Mouse (Mus musculus): ENCODE data around the gene Sprr2h.

Gene Sprr2h

GRCm38 (mm10) chr3:92385385-92385784 lies at the start of gene Sprr2h:
Gene Sprr2h (plus strand): TSS chr3:92385685.
- no peak for DNase-seq (ENCODE audit: low spot score in 2 of 2)

- no peak for DNase-seq (ENCODE audit: low spot score in 2 of 2)
Observed at GRCm38 (mm10) chr3:92336278-92336677, 49.2 kb upstream of the Sprr2h start.

- DNase-seq (ENCODE audit: low spot score in 2 of 2) = no peak
Observed at GRCm38 (mm10) chr3:92338840-92339239, 46.6 kb upstream of the Sprr2h start, which contains the start of gene Sprr2d. Gene Sprr2d (plus strand): TSS chr3:92339140.

- DNase-seq (ENCODE audit: low spot score in 2 of 2) = no peak
Observed at GRCm38 (mm10) chr3:92351843-92352242, 33.6 kb upstream of the Sprr2h start, which contains the start of gene Sprr2e. Gene Sprr2e (plus strand): TSS chr3:92352143.

- DNase-seq (ENCODE audit: low spot score in 2 of 2) = no peak
Observed at GRCm38 (mm10) chr3:92361619-92362018, 23.9 kb upstream of the Sprr2h start.

- no peak for DNase-seq (ENCODE audit: low spot score in 2 of 2)
Observed at GRCm38 (mm10) chr3:92364887-92365286, 20.6 kb upstream of the Sprr2h start, which contains the start of gene Sprr2f. Gene Sprr2f (plus strand): TSS chr3:92365187.

GRCm38 (mm10) chr3:92373613-92374012 lies 11.9 kb upstream of the Sprr2h start:
- no peak for DNase-seq (ENCODE audit: low spot score in 2 of 2)

- DNase-seq (ENCODE audit: low spot score in 2 of 2) = no peak
Observed at GRCm38 (mm10) chr3:92394301-92394700, 8.8 kb downstream of the Sprr2h start.

- DNase-seq (ENCODE audit: low spot score in 2 of 2) = no peak
Observed at GRCm38 (mm10) chr3:92407691-92408090, 22.2 kb downstream of the Sprr2h start, which contains the start of gene Sprr2i. Gene Sprr2i (plus strand): TSS chr3:92407991.

- DNase-seq (ENCODE audit: low spot score in 2 of 2) = no peak
Observed at GRCm38 (mm10) chr3:92417782-92418181, 32.3 kb downstream of the Sprr2h start, which contains the start of gene Sprr2j-ps. Gene Sprr2j-ps (plus strand): TSS chr3:92418082.

GRCm38 (mm10) chr3:92429323-92429722 lies 43.8 kb downstream of the Sprr2h start, which contains the start of gene Gm9774:
Gene Gm9774 (minus strand): TSS chr3:92429423.
- no peak for DNase-seq (ENCODE audit: low spot score in 2 of 2)

GRCm38 (mm10) chr3:92432282-92432681 lies 46.8 kb downstream of the Sprr2h start, which contains the start of gene Sprr2k:
Gene Sprr2k (plus strand): TSS chr3:92432582.
- DNase-seq (ENCODE audit: low spot score in 2 of 2) = no peak
